Mouse (Mus musculus) bone marrow macrophage, adult 2 months (primary cell): ENCODE data around the gene Krtap26-1.

Experiments
- CTCF ChIP-seq: IDR thresholded peaks from 2 replicates; pipeline ENCODE4 v1.5.1; 2012; ENCODE audit warnings: low read depth, mild to moderate bottlenecking, low read length, moderate library complexity
- POLR2A ChIP-seq: IDR thresholded peaks from 2 replicates; pipeline ENCODE4 v1.6.1; 2012; ENCODE audit warnings: mild to moderate bottlenecking, low read depth, low read length, borderline replicate concordance

DNA sequence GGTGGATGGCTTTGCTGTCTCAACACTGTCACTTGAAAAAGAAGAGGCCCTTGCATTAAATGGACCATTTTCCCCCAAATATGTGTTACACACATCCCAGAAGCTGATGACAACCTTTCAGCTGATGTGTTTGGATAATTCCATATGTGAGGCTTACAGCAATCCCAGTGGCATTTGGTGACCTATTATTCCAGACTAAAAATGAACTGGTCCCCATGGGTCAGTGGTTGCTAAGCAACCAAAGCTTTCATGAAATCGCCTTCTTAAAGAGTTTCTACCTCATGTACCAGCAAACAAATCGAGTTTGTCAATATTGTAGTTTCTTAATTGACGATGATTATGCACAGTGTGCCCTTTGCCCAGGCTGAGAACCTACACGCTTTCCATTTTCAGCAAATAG, 34.9 kb downstream of the Krtap26-1 start:
- TF ChIP-seq CTCF (no peak), POLR2A (no peak)
